Mouse (Mus musculus) stomach, embryonic 16.5 days (tissue): ENCODE results near the gene Bhlhe23. TPM values are rescaled to one million over a fixed set of nuclear protein-coding genes. Genes with fewer than 3 reads are reported as not detected.

Experiments used
- ATAC-seq: fragments of 200-750 bp; cut with Nextera tagmentation; 2 replicates; pipeline ENCODE4 v1.8.0; 2017; ENCODE audit warnings: moderate number of reproducible peaks, moderate TSS enrichment; ENCODE audit not compliant: insufficient read depth, low FRiP score
- H3K27ac ChIP-seq: fragments of 300-500 bp; sonication (generic); 2 replicates; pipeline ENCODE4 v1.5.1; 2014; ENCODE audit warnings: low read length
- H3K27me3 ChIP-seq: fragments of 300-500 bp; sonication (generic); 2 replicates; pipeline ENCODE4 v1.6.1; 2014; ENCODE audit warnings: low read length, control low read depth, mixed read lengths; ENCODE audit not compliant: control insufficient read depth, insufficient read depth
- H3K36me3 ChIP-seq: fragments of 300-500 bp; sonication (generic); 2 replicates; pipeline ENCODE4 v1.6.1; 2014; ENCODE audit warnings: low read length; ENCODE audit not compliant: control insufficient read depth, insufficient read depth
- H3K4me1 ChIP-seq: fragments of 300-500 bp; sonication (generic); 2 replicates; pipeline ENCODE4 v1.6.1; 2014; ENCODE audit warnings: low read length, control low read depth, mixed read lengths; ENCODE audit not compliant: control insufficient read depth, insufficient read depth
- H3K4me2 ChIP-seq: fragments of 300-500 bp; sonication (generic); 2 replicates; pipeline ENCODE4 v1.6.1; 2014; ENCODE audit warnings: low read depth, low read length, mixed read lengths
- H3K4me3 ChIP-seq: fragments of 300-500 bp; sonication (generic); replicated peaks from 2 replicates; pipeline ENCODE4 v1.5.1; 2014; ENCODE audit warnings: mild to moderate bottlenecking, low read length
- H3K9ac ChIP-seq: fragments of 300-500 bp; sonication (generic); 2 replicates; pipeline ENCODE4 v1.6.1; 2014; ENCODE audit warnings: low read length
- H3K9me3 ChIP-seq: fragments of 300-500 bp; sonication (generic); replicated peaks from 2 replicates; pipeline ENCODE4 v1.6.1; 2016; ENCODE audit warnings: low read length, control low read depth; ENCODE audit not compliant: control insufficient read depth
- WGBS: fragments of 180-500 bp; shearing (Covaris S2); extraction: QIAGEN DNeasy Blood & Tissue Kit; methylation state at CpG from one replicate; pipeline ENCODE4 v1.1.7; 2014; 5-methylcytosine and 5-hydroxymethylcytosine counted together
- polyA plus RNA-seq: library from polyadenylated mRNA; unstranded; fragments of >200 nt; fragmentation: Nextera tagmentation; extraction: Ambion mirVana; gene quantifications from 2 replicates; pipeline ENCODE4 v1.2.1, GENCODE M21; 2015

Gene Bhlhe23
- polyA plus RNA-seq, 1 experiment from 2014 or later, result not detected

DNA sequence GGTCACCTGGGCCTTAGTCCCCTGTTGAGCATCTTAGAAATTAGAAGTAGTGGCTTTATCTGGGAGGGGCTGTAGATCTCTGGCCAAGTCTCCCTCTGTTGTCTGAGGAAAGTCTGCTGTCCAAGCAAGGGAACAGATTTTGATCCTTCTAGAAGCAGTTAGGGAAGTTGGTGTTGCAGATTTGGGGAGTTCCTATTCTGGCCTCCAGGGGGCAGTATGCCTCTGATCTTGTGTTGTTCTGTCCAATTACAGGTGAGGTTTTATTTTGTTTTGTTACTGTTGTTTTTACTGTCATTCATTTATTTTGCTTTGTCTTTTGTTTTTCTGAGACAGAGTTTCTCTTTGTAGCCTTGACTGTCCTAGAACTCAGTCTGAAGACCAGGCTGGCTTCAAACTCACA lies 10.0 kb upstream of the Bhlhe23 start:
- no peaks in the 10 kb centered on the region for H3K36me3 ChIP-seq
- H3K27me3 ChIP-seq, result peaks cover 14% of the 10 kb centered on the region
- H3K27ac ChIP-seq, result no peak overlapping the region
- no peak overlapping the region for H3K9ac ChIP-seq
- ATAC-seq, result no peak
- no peak overlapping the region for H3K4me3 ChIP-seq
- no peaks in the 10 kb centered on the region for H3K4me1 ChIP-seq
- no peak overlapping the region for H3K4me2 ChIP-seq
- H3K9me3 ChIP-seq, result no peaks in the 10 kb centered on the region

DNA sequence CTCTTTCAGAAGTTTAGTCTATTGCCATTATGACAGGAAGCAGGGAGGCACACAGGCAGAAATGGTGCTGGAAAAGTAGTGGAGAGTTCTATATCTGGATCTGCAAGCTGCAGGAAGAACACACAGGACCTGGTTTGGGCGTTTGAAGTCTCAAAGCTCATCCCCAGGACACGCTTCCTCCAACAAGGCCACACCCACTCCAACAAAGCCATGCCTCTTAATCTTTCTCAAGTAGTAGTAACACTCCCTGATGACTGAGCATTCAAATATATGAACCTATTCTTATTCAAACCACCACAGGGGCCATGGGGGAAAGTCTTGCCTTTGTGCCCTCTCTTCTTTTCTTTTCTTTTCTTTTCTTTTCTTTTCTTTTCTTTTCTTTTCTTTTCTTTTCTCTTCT lies 3.6 kb upstream of the Bhlhe23 start:
- Histone ChIP-seq H3K36me3 (no peaks in the 10 kb centered on the region), H3K4me3 (no peak overlapping the region), H3K9me3 (no peaks in the 10 kb centered on the region), H3K4me2 (no peak overlapping the region), H3K9ac (no peak overlapping the region), H3K27ac (no peak overlapping the region), H3K27me3 (peaks cover 45% of the 10 kb centered on the region), H3K4me1 (0 out of 2 replicates have a peak, but pooled peaks cover 4% of the 10 kb centered on the region)
- ATAC-seq, result no peak
- WGBS, result 3% methylated on average over 2 of the region's 2 CpGs

DNA sequence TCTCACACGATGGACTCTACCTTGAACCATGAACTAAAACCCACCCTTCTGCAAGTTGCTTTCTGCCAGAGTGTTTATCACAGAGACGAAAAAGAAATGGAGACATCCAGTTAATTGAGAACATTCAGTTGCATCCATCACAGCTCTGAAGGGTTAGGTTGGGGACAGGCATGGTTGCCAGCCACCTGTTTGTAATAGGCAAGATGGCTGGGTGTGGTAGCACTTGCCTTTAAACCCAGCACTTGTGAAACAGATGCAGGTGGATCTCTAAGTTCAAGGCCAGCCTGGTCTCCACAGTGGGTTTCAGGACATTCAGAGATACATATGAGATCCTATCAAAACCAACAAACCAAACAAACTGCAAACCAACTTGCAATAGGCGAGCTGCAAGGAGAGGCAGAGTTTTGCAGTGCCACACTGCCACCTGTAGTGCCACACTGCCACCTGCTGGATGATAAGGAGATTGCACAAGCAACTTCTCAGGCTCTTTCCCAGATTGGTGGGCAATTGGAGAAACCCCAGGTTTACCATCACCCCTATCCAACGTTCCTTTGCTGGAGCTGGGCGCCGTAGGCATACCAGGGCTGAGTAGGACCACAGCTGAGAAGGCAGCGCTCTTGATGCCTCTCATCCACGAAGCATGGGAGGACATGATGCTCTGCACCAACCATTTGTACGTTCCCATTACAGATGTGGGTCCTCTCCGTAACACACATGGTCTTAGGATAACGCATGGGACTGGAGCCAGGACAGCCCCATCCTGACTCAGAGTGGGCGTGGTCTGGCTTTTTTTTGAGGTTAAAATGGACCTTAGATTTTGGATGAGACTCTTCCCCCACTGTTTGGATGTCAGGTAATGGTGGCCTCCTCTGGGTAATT lies 2.8 kb upstream of the Bhlhe23 start:
- no peaks in the 10 kb centered on the region for H3K9me3 ChIP-seq
- no peak overlapping the region for H3K4me3 ChIP-seq
- no peak for ATAC-seq
- peaks cover 51% of the 10 kb centered on the region for H3K27me3 ChIP-seq
- H3K9ac ChIP-seq, result no peak overlapping the region
- H3K27ac ChIP-seq, result no peak overlapping the region
- 22% methylated on average over 12 of the region's 12 CpGs for whole genome bisulfite sequencing
- no peaks in the 10 kb centered on the region for H3K36me3 ChIP-seq
- 0 out of 2 replicates have a peak, but pooled peaks cover 4% of the 10 kb centered on the region for H3K4me1 ChIP-seq
- no peak overlapping the region for H3K4me2 ChIP-seq

DNA sequence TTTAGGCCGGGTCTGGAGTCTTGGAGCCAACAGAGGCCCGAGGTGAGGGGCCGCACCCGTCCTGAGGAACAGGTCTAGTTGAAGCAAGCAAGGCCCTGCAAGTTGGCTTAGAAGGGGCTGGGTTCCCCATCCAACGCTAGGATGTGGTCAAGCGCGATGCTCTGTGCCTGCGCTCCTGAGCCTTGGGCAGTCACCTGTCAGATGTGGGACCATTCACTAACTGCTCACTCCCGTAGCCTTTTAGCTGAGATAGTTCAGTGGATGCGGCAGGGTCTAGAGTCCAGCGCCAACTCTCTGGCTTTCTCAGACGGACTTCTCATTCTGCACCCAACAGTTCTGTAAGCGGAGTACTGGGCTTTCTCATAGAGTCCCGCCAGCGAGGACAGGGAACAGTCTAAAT lies 1.1 kb downstream of the Bhlhe23 start:
- WGBS, result 4% methylated on average over 15 of the region's 15 CpGs
- ATAC-seq, result no peak
- 0 out of 2 replicates have a peak, but pooled peaks cover 4% of the 10 kb centered on the region for H3K4me1 ChIP-seq
- H3K27ac ChIP-seq, result no peak overlapping the region
- H3K4me3 ChIP-seq, result no peak overlapping the region
- H3K9me3 ChIP-seq, result no peaks in the 10 kb centered on the region
- H3K27me3 ChIP-seq, result peaks cover 75% of the 10 kb centered on the region
- H3K9ac ChIP-seq, result no peak overlapping the region
- H3K36me3 ChIP-seq, result no peaks in the 10 kb centered on the region
- H3K4me2 ChIP-seq, result no peak overlapping the region

DNA sequence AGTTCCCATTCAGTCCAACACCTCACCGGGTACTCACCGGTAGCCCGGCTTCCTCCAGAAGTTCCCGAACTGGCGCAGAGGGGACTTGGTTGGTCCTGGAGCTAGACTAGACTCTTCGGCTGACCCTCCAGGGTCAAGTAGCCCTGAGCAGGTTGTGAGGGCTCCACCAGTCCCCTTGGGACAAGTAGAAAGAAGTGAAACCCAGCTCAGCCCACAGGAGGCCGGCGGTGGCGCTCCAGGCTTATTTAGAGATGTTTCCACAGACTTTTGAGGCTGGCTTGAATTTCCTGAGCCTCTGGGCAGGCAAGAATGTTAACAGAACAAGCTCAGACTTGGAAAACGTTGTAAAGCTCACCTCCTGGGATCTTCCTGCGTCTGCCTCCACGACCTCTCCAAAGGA lies 1.5 kb downstream of the Bhlhe23 start:
- Histone ChIP-seq H3K9ac (no peak overlapping the region), H3K9me3 (no peaks in the 10 kb centered on the region), H3K4me1 (0 out of 2 replicates have a peak, but pooled peaks cover 4% of the 10 kb centered on the region), H3K4me2 (no peak overlapping the region), H3K27me3 (peaks cover 78% of the 10 kb centered on the region), H3K27ac (no peak overlapping the region), H3K4me3 (no peak overlapping the region), H3K36me3 (no peaks in the 10 kb centered on the region)
- no peak for ATAC-seq
- 7% methylated on average over 12 of the region's 12 CpGs for WGBS

DNA sequence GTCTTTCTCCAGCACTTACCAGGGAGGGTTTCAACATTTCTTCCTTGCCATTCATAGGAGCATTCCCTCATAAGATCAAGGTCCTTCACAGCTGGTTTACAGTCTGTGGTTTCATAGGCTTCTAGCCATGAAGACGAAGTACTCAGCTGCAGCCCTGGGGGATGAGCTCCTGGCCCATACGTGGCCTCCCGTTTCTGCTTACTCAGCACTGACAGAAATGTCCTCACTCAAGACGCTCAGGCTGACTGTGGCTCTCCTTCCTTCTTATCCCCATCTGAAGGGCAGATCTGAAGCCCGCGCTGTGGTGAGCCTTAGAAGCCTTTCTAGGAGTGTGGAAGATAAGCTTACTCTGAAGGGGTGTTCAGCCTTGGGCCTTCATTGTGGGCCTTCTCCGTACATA lies 11.0 kb downstream of the Bhlhe23 start:
- Histone ChIP-seq H3K27me3 (0 out of 2 replicates have a peak, but pooled peaks cover 12% of the 10 kb centered on the region), H3K4me2 (no peak overlapping the region), H3K9ac (no peak overlapping the region), H3K36me3 (no peaks in the 10 kb centered on the region), H3K9me3 (no peaks in the 10 kb centered on the region), H3K27ac (no peak overlapping the region), H3K4me3 (no peak overlapping the region), H3K4me1 (no peaks in the 10 kb centered on the region)
- WGBS, result 69% methylated on average over 7 of the region's 7 CpGs
- ATAC-seq, result no peak

DNA sequence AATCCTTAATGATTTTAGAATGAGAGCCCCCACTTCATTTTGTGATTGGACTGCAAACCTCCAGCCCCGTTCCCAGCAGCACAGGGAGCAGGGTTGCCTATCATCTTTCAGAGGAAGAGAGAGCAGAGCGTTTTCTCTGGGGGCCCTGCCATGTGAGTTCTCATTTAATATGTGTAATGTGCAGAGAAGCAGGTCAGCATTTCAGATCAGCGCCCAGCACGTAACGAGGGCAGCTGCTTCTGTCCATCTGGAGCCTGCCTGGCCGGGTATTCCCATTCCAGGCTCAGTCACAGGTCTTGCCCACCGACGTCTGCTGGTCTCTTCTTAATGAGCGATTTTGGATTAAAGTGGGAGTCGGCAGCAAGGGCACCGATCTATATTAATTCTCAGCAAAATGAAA lies 11.7 kb downstream of the Bhlhe23 start:
- H3K9ac ChIP-seq, result no peak overlapping the region
- no peak overlapping the region for H3K27ac ChIP-seq
- WGBS, result 76% methylated on average over 11 of the region's 11 CpGs
- 0 out of 2 replicates have a peak, but pooled peaks cover 5% of the 10 kb centered on the region for H3K27me3 ChIP-seq
- H3K9me3 ChIP-seq, result no peaks in the 10 kb centered on the region
- no peaks in the 10 kb centered on the region for H3K4me1 ChIP-seq
- no peak overlapping the region for H3K4me3 ChIP-seq
- no peak overlapping the region for H3K4me2 ChIP-seq
- no peak for ATAC-seq
- no peaks in the 10 kb centered on the region for H3K36me3 ChIP-seq

DNA sequence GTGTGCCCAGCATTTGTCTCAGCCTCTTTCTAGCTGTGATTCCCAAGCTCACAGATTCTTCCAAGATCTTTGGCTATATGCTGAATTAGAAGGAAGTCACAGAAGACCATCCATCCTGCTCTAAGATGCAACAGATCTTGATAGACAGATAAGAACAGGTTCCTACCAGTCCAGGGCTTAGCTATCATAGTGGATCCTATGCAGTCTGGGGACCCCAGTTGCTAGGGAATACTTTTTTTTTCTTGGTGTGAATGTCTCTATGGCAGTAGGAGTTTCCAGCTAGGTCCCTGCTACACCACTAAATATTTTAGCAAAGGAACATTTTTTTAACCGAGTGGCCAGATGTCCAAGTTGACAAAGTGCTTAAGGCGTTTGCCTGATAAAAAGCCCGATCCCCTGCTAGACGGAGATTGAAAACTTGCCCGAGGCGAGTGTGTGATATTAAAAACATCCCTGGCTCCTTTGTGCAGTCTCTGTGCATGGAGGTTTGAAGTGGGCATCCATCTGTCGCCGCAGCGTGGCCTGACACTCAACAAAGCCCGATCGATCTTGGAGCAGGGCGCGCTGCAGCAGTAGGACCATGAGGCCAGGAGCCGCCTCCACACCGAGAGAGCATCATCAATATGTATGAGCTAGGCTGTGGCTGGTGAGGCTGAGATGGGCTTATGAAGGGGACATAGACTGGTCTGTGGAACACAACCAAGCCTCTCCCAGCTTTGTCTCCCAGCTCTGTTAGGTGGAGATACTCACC lies 18.0 kb downstream of the Bhlhe23 start:
- Histone ChIP-seq H3K9ac (no peak overlapping the region), H3K4me3 (no peak overlapping the region), H3K9me3 (no peaks in the 10 kb centered on the region), H3K36me3 (no peaks in the 10 kb centered on the region), H3K4me2 (no peak overlapping the region), H3K4me1 (no peaks in the 10 kb centered on the region), H3K27ac (no peak overlapping the region), H3K27me3 (no peaks in the 10 kb centered on the region; the same call in 1 of the 2 replicates)
- ATAC-seq, result no peak
- 51% methylated on average over 15 of the region's 15 CpGs for WGBS

DNA sequence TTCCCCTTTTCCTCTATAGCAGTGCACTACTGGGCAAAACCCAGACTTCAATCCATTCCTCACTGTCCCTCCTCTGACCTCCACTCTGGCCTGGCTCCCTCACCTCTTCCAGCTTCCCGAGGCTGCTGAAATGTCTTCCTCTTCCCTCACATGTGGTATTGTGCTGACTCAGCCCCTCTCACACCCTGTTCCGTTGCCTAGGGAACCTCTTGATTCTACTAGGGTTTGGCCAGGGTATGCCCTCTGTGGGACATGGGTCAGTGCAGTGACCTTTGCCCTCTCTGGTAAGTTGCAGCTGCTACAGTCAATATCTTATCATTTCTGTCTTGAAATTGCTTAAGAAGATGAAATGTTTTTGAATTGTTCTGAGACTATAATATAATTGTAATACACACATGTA lies 19.9 kb downstream of the Bhlhe23 start:
- no peak overlapping the region for H3K4me3 ChIP-seq
- H3K9me3 ChIP-seq, result no peaks in the 10 kb centered on the region
- no peak overlapping the region for H3K27ac ChIP-seq
- no peak for ATAC-seq
- no peak overlapping the region for H3K9ac ChIP-seq
- H3K36me3 ChIP-seq, result no peaks in the 10 kb centered on the region
- no peaks in the 10 kb centered on the region for H3K4me1 ChIP-seq
- H3K27me3 ChIP-seq, result no peaks in the 10 kb centered on the region; the same call in 1 of the 2 replicates
- no peak overlapping the region for H3K4me2 ChIP-seq
- WGBS, result 29% methylated on average over 2 of the region's 2 CpGs
